16 mouse cellular contexts compared by ENCODE assay signal in genomic region chr17:55843067-55843466, GRCm38 (mm10).
"Had no signal": no experiment of that assay in that cellular context is flagged by ENCODE, and none has a peak within 500 bp of the region (broad histone marks: within the 10 kb centered on the region; RNA-seq: fewer than 3 reads in every experiment).

No protein-coding gene starts in this region.

- DNase-seq: kidney, adult 9 months; kidney, postnatal 25 days; layer of hippocampus, adult 9-11 months; liver; lung, adult 18-20 months; lung, postnatal 10 days; lung, postnatal 36 days; right cerebral cortex, adult 18-20 months; right cerebral cortex, postnatal 25 days; spleen, adult 18-20 months; thymus, adult 2 months; thymus, postnatal 14 days; thymus, postnatal 4 days had no signal

- ATAC-seq: liver, embryonic 12.5 days; midbrain, embryonic 13.5 days; midbrain, embryonic 16.5 days had no signal
